Mouse (Mus musculus): ENCODE data around the gene Arid1b.
"Not testable (repeated sequence)": the region's sequence is repeated elsewhere in the genome, so short reads cannot be mapped to it uniquely, and the experiment has no call there.

- TF ChIP-seq CHD2 (IDR thresholded peaks at IDR 0.05; ENCODE audit: low read depth, low read length); ZC3H11A (IDR thresholded peaks at IDR 0.05; ENCODE audit: borderline replicate concordance, low read depth, low read length): not testable (repeated sequence)
Measured at GRCm38 (mm10) chr17:5088241-5088640, 94.1 kb downstream of the Arid1b start.

All from ES-E14 (cell line).